Mouse (Mus musculus): ENCODE data around the gene Gm21992.

Gm21992 gene

DNA sequence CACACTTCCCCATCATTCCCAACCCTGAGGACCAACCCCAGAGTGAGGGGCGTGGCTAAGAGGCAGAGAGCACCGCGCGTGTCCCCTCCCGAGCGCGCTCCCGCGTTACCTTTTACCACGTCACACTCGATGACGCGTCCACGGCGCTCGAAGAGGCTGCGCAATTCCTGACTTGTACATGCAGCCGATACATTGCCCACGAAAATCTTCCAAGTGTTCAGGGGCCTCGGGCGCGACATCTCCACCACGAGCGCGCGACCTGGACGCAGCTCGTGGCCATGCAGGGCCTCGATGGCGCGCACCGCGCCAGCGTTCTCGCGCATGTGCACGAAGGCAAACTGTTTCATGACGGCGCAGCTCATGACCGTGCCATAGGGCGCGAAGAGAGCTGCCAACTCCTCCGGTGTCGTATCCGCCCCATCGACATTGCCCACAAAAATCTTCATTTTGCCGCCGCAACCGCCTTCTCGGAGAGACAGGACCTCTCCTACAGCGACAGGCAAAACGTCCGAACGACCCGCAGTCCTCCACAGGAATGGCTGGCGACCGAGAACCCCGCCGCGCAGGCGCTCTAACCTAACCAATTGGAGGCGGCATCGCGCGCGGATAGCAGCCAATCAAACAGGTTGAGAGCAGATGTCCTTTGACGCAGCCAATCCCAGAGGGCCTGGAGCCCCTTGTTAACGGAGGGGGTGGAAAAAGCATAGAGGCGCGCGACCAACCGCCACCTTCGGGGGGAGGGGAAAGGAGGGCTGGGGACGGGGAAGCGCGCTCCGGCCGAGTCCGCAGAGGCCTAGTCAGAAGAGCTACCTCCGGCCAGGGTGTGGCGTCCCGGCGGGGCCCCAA is at the start of gene Gm21992, which contains the start of gene Rbm14:
Gene Gm21992 (minus strand): TSS at position 550 of the 846 bp plus-strand sequence.
Gene Rbm14 (minus strand): TSS at position 572 of the 846 bp plus-strand sequence.
- DNase-seq (ENCODE audit: low spot score in 2 of 2): peak; percentile 97 to 98

DNA sequence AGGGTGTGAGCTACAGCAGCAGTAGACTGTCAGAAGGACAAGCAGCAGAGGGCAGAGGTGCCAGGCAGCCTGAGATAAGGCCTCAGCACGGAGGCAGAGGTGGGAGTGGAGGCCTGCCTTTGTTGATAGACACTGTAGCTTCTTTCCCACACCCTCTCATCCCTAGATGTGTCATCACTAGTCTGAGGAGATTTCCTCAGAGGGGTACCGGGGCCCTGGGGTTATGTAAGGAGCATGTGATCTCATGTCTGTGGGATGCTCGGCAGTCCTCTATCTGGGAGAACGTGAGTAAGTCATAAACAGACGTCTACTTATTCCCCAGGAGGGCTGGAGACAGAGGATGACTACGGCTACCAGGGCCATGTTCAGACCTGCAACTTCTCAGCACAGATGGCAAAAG is 47.7 kb upstream of the Gm21992 start:
- peak; percentile 78 to 80 for DNase-seq (ENCODE audit: low spot score in 2 of 2)

DNA sequence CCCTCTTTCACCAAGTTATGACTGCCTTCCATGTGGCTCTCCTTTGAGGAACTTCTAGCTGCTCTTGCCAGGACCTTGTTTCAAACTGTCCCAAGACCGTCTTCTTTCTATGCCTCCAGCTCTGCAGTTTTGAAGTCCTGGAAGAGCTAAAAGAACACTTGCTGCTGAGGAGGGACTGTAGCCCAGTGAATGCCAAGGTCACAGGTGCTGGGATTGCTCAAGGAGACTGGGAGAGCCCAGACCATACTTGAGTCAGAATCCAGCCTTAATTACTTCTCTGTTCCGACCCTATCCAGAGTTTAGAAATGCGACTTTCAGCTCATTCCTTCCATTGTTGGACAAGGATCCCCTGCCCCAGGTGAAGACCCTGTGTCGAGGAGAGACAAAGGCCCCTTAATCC is 44.5 kb upstream of the Gm21992 start:
- no peak for DNase-seq (ENCODE audit: low spot score in 2 of 2)

DNA sequence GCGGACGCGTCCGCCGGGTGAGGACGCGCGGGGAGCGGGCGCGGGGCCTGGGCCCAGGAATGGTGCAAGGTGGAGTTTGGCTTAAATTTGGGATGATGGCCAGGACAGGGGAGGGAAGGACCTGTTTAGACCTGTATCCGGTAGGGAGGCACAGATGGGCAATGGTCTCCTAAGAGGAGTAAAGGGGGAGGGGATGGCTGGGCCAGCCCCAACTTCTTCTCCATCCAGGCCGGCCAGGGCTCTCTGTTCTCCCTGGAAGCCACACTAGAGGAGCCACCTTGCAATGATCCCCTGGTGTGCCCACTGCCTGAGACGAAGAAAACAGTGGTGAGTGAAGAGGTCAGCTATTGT is 44.0 kb upstream of the Gm21992 start:
- DNase-seq (ENCODE audit: low spot score in 2 of 2): no peak

DNA sequence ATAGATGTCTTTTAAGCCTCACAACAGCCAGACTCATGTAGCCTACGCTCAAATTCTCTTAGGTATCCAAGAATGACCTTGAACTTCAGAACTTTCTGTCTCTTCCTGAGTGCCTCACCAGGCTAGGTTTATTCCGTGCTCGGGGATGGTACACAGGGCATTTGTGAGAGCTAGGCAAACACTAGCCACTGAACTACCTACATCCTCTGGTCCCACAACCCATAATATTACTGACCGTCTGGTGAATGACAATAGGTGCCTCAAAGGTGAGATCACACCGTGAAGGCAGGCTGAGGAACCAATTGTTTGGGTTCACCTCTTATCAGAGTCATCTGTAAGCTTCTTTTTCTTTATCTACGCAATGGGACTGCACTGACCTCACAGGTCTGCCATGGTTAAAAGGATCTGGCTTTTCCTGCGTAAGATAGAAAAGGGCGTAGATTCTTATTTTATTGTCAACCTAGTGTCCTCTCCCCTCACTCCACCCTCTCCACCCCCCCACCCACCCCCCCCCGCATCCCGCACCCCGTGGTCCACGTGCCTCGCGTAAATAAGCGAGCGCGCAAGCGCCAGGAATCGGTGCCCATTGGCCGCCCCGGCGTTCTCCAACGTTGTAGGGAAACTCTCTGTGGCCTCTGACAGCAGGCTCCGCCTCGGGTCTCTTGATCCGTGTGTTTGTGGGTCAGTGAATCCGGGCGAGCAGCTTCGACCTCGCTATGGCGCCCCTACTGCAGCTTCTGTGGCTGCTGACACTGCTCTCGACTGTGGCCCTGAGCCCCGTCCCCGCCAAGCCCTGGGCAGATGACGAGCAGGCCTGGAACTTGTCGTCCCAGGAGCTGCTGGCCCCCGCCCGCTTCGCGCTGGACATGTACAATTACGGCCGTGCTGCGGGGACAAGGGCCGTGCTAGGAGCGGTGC is 43.4 kb upstream of the Gm21992 start, which contains the start of gene Ctsf:
Gene Ctsf (plus strand): TSS at position 579 of the 918 bp plus-strand sequence.
- peak; percentile 73 to 81 for DNase-seq (ENCODE audit: low spot score in 2 of 2)

GRCm38 (mm10) chr19:4850281-4850680 is 38.9 kb upstream of the Gm21992 start:
- no peak for DNase-seq (ENCODE audit: low spot score in 2 of 2)

- DNase-seq (ENCODE audit: low spot score in 2 of 2): no peak
These were observed 38.4 kb upstream of the Gm21992 start for GRCm38 (mm10) chr19:4849800-4850199.

GRCm38 (mm10) chr19:4847490-4847889 is 36.1 kb upstream of the Gm21992 start:
- DNase-seq (ENCODE audit: low spot score in 2 of 2): no peak

- no peak for DNase-seq (ENCODE audit: low spot score in 2 of 2)
These were observed 34.4 kb upstream of the Gm21992 start for GRCm38 (mm10) chr19:4845846-4846245.

DNA sequence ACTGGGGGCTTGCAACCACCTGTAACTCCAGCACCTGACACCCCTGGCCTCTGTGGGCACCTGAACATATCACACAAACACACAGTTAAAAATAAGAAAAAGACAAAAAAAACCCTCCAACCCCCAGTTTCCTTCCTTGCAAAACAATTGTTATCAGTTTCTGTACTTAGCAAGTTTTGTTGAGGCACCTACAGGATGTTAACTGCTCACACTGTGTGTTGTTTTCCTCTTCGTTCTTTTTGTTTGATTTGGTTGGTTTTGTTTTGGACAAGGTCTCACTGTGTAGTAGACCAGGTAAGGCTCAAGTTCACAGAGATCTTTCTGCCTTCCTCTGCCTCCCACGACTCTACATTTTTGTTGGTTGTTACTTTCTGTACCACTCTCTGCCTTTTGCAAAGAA is 31.2 kb upstream of the Gm21992 start:
- no peak for DNase-seq (ENCODE audit: low spot score in 2 of 2)

GRCm38 (mm10) chr19:4840848-4841247 is 29.4 kb upstream of the Gm21992 start:
- no peak for DNase-seq (ENCODE audit: low spot score in 2 of 2)

GRCm38 (mm10) chr19:4839149-4839548 is 27.7 kb upstream of the Gm21992 start, which contains the start of the genes Ccs and Ccdc87:
Gene Ccs (minus strand): TSS chr19:4839332.
Gene Ccdc87 (plus strand): TSS chr19:4839366.
- peak; percentile 95 to 97 for DNase-seq (ENCODE audit: low spot score in 2 of 2)

DNA sequence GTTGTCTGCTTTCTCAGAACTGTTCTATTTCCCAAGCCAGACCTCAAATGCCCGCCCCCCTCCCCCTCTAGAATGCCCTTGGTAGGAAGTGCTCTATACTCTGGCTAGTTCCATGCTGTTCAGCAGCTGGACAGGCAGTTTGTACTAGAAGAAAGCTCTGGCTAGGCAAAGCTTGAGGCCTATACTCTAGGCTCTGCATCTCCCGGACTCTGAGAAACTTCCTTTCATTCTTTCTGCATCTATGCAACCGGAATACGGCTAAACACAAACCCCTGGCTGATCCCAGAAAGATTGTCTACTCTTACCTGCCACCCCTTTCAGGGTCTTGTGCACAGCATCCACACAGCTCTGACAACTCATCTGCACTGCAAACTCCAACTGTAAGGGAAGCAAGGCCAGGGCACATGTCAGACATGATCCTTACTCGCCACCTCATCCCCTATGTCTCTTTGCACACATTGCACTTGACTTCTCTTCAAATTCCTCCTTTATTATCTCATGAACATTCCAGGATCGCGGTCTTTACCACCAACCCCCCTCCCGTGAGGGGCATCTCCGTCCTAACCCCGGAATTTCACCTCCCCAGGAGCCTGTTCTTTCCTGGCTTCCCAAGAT is 27.2 kb upstream of the Gm21992 start:
- no peak for DNase-seq (ENCODE audit: low spot score in 2 of 2)

DNA sequence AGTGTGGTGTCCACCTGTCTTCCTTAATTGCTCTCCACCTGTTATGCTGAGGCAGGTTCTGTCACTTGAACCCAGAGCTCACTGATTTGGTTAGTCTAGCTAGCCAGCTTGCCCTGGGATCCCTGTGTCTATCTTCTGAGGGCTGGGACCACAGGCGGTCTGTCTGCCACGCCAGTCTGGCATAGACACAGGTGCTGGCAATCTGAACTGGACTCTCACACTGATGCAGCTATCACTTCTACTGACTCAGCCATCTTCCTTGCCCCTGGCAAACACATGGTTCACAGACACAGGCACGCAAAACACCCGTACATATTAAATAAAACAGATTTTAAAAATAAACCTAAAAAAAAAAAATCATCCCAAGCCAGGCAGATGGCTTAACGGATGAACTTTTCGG is 25.6 kb upstream of the Gm21992 start:
- DNase-seq (ENCODE audit: low spot score in 2 of 2): no peak

GRCm38 (mm10) chr19:4836096-4836495 is 24.7 kb upstream of the Gm21992 start:
- no peak for DNase-seq (ENCODE audit: low spot score in 2 of 2)

- DNase-seq (ENCODE audit: low spot score in 2 of 2): no peak
These were observed 22.6 kb upstream of the Gm21992 start for GRCm38 (mm10) chr19:4833977-4834376.

DNA sequence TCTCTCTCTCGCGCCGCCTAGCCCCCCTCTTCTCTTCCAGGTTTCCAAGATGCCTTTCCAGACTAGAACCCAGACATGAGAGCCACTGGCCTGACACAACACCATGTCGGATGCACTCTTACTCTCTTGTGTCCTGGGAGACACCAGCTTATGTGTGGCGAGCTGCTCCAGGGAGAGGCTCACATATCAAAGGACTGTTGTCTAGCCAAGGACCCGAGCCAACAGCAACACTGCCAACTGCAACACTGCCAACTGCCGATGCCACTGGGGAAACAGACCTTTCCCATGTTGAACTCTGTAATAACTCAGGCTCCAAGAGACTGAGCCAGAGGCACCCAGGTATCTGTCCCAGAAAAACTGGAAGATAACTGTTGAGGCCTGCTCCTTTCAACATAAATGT is 17.7 kb upstream of the Gm21992 start:
- no peak for DNase-seq (ENCODE audit: low spot score in 2 of 2)

GRCm38 (mm10) chr19:4828444-4829114 is 17.2 kb upstream of the Gm21992 start:
- no peak for DNase-seq (ENCODE audit: low spot score in 2 of 2)

DNA sequence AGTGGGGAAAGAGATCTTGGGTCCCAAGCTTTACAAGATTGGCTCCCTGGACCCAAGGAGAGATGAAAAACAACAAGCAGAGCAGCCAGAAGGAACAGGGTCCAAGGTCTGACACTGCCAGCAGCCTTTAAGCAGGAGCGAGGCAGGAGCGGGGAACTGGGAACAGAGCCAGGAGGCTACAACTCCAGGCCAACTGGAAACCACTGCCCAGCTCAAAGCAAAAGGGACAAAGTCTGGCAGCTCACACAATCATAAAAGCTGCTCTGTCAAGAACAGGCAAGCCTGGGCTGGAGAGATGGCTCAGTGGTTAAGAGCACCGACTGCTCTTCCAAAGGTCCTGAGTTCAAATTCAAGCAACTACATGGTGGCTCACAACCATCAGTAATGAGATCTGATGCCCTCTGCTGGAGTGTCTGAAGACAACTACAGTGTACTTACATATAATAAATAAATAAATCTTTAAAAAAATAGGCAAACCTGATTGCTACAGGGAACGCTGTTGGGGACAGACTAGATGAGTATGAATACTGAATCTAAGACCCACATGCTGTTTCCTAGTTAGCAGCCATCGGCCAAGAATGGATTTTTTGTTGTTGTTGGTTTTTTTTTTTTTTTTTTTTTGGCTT is 9.4 kb upstream of the Gm21992 start:
- DNase-seq (ENCODE audit: low spot score in 2 of 2): no peak

DNA sequence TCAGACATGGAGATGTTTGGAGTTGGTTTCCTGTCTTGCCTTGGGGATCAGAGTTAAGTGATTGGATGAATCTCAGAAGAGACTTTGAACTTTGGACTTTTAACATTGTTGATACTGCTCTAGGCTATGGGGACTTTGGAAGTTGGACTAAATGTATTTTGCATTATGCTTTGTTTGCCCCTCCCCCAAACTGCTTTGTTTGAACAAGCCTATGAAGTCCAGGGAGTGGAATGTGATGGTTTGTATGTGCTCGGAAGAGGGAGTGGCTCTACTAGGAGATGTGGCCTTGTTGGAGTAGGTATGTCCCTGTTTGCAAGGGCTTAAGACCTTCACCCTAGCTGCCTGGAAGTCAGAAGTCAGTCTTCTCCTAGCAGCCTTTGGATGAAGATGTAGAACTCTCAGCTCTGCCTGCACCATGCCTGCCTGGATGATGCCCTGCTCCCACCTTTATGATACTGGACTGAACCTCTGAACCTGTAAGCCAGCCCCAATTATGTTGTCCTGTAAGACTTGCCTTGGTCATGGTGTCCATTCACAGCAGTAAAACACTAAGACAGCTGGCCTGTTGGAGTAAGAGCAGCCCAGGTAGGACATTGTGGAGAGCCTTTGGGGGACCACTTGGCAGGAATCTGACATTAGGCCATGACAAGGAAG is 5.9 kb upstream of the Gm21992 start:
- no peak for DNase-seq (ENCODE audit: low spot score in 2 of 2)

Measured in spleen, postnatal 4 days (tissue).